Mouse (Mus musculus): ENCODE measurements at regions not wholly inside any gene's neighbourhood (a gene's known extent, or its start where the extent isn't known, plus 50 kb on each side); places are given as distances from the start of the nearest gene placed in this dataset.

- no peak for TF ChIP-seq CTCF (IDR thresholded peaks at IDR 0.05; ENCODE audit: low read depth, low read length)
- no peak for TF ChIP-seq GATA1 (IDR thresholded peaks at IDR 0.05; ENCODE audit: borderline replicate concordance, low read length)
- no peak for TF ChIP-seq TAL1 (conservative IDR thresholded peaks at IDR 0.05; ENCODE audit: low read depth, low read length)
- TF ChIP-seq GATA2 (IDR thresholded peaks at IDR 0.05; ENCODE audit: borderline replicate concordance, low read depth, low read length): no peak
Measured at GRCm38 (mm10) chr1:90279066-90279839, 75.5 kb downstream of the Ackr3 start.
